Mouse (Mus musculus): ENCODE measurements around the gene Zbtb20.
A peak's percentile ranks its signal among the peaks of the same experiment; 100 is the strongest.

Gene Zbtb20

DNA sequence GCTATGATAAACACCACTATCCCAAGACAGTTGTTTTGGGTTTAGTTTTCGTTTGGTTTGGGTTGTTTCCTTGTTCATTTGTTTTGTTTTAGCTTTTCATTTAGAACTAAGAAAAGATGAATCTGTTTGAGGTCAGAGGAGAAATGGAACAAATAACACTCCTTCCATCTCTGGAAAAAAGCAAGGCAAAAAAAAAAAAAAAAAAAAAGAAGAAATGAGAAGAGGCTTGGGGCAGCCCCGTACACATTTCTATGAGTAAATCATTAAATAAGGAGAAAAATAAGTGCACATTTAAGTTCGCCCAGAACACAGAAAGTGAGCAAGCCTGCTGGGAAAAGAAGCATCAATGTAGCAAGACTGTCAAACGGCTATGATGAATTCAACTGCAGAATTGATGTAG, 690.2 kb downstream of the Zbtb20 start:
- DNase-seq (ENCODE audit: low spot score): no peak

DNA sequence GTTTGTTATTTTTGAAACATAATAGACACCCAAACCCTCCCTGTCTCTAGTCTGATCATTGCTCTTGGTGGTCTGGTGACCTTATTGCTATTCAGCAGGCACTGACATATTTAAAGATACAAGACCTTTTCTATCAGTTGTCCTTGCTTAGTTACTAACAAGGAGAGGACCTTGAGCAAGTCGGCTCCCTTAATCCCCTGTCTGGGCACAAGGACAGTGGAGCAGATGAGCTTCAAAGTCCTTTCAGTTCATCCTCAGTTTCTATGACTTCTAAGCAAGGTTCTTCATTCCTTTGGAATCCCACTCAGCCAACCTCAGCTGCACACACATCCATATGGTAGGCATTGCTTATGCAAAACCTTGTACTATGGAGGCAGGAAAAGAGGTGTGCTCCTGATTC, 690.8 kb downstream of the Zbtb20 start:
- DNase-seq (ENCODE audit: low spot score): no peak

DNA sequence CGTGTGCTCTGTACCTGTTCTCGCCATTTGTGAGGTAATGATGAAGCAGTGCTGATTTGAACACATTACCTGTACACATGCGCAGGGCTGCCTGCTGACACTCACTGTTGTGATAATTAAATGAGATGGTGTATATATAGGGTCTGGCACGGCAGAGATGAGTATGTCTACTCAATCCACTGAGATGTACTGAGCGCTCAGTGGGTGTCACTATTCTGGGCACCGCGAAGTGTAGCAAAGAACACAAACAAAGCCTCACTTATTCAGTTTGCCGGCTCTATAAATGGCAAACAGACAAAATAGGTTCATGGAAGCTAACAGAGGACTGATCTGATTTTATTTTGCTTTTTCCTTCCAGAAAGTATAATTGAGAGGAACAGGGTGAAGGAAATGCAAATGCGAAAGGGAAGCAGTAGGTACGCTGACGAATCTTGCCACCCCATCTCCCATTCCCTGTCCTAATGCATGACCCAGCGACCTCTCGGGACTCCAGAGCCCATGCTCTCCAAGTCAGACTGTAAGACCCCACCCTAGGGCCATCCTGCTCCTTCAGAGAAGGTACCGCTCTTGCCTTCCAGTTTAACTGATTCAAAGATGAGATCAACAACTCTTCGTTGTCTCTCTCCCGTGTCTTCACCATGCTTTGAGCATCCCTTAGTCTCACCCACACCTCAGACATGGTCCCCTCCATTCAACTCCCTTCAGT, 695.8 kb downstream of the Zbtb20 start:
- no peak for DNase-seq (ENCODE audit: low spot score)

DNA sequence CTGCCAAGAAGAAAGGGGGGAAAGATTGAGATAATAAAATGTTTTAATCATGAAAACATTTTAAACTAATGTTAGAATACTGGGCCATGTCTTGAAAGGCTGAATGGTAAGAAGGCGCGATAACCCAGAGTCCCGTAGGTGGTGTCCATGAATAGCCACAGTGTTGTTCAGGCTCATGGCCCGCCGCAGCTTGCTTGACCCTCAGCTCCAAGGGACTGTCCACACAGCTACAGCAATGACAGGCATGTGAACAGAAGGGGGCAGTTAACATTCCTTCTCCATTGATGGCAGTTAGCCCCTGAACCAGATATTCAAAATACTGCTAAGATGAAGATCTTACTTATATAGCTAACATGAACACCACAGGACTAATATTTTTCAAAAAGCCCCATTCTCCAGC, 696.5 kb downstream of the Zbtb20 start:
- no peak for DNase-seq (ENCODE audit: low spot score)

DNA sequence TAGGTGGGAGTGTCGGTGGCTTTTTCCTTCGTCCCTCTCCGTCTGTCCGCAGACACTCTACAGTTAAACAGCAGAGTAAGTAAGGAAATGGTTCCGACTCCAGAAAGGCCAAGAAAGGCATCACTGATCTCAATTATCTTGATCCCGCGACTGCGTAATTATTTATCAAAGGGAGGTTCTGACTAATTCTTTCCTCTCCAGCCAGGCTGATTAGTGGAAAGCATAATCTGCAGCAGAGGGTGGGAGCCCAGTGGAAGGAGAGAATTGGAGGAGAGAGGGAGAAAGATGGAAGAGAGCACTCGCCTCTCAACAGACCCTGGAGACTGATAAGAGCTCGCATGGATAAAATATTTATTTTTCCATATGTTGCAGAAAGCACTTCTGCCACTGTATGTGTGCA, 697.1 kb downstream of the Zbtb20 start:
- DNase-seq (ENCODE audit: low spot score): no peak

DNA sequence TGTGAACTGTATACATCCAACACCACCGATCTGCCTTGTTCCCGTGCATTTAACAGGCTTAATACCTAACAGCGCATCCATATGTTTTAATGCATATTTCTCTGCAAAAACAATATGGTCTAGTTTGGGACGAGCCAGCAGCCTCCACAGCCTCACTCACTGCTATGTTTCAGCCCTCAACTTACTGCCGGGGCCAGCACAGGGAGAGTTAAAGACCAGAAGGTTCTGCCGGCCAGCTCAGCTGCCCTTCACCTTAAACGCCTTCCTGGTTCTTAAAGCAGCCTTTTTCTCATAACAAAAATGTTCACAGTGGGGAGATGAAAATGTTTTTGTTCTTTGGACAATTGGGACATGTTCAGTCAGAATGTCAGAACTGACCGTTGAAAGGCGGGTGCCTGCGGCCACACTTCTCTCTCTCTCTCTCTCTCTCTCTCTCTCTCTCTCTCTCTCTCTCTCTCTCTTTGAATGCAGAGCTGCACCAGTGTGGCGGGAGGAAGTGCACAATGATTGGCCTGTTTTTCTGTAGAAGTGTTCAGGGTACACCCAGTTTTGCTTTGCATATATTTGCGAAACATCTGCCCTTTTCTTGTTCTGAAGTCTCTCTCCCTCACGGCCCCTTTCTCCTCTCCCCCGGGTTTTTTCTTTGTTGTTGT, 697.6 kb downstream of the Zbtb20 start:
- DNase-seq (ENCODE audit: low spot score): no peak

DNA sequence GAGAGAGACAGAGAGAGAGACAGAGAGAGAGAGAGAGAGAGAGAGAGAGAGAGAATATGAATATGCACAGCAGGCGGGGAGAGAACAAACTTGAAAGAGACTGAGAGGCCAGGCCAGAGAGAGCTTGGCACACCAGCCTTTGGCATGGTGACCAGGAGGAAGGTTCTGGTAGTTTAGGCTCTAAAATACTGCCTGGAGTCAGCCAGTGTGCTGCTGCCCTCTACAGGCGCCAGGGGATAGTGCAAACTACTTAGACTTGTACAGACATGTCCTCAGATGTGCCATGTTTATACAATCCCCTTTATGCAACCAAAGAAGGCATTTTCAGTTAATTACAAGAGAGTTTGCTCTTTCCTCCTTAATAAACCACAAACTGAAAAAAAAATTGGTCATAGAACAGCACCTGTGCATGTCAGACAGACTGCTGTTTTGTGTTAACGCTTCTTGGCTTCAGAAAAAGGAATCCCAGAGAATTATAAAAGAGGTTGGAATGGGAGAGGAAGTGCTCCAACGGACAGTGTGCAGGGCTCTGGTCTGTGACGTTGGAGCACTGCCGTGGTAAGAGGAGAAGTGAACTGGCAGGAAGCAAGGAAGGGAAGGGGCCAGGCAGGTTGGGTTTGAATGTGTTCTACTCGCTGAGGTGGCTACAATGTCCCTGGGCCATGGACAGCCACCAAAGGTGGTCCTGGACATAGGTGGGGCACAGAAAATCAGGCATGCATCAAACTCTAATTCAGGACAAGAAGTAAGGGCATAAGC, 698.5 kb downstream of the Zbtb20 start:
- DNase-seq (ENCODE audit: low spot score): peak; percentile 87

DNA sequence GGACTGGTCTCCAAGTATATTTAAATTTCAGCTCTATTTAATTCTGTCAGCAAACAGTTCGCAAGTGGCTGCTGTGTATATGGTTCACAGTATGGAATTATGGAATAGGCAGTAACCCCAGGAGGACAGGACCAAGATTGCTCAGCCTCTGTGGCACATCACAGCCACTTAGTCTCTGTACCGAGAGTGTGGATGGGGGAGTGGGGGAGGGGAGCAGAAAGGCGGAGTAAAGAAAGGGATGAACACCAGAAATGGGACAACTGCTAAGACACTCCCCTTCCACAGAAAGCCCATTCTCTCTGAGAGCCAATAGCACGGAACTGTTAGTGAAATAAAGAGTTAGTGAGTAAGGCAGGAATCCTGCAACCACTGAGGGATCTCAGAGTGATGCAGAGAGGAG, 699.4 kb downstream of the Zbtb20 start:
- no peak for DNase-seq (ENCODE audit: low spot score)

DNA sequence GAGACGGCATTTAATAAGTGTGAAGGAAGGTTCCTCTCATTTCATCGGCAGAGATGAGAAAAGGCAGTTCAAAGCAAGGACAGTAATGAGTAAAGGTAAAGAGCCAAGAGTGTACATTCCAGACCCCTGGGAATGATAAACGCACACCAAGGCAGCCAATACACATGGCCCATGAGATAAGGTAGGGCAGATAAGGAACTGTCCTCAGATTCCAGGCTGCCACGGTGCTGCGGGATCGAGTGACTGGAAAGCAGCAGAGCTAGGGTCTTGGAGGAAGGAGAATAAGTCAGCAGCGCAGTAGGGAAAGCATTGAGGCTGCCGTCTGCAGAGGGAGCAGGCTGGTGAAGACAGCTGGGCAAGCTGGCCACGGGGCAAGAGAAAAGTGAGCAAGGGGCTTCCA, 699.8 kb downstream of the Zbtb20 start:
- no peak for DNase-seq (ENCODE audit: low spot score)

DNA sequence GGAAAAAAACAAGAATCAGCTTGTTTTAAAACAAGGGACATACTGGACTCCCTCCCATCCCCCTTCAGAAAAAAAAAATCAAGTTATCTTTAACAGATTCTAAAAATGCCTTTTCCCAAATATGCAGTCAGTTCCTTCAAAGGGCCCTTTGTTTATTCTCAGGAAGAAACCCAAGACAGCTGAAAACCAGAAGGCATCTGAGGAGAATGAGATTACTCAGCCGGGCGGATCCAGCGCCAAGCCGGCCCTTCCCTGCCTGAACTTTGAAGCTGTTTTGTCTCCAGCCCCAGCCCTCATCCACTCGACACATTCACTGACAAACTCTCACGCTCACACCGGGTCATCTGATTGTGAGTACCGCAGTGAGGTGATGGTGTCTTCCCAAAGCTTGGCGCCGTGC, 701.7 kb downstream of the Zbtb20 start:
- DNase-seq (ENCODE audit: low spot score): peak; percentile 67

DNA sequence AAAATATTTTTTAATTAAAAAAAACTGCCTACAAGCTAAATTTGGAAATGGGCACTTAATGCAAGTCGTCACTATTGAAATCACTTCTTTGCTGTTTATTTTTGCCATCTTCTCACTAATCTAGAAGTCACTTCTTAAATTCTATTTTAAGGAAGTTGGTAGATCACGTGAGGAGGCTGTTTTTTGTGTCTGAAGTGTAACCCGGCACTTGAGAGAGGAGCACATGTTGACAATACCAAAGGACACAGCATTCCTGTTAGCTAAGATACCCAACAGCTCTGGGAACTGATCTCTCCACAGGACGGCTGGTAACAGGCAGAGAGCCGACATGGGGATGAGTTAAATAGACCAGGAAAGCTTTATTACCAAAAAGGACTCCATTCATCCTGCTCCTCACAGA, 702.7 kb downstream of the Zbtb20 start:
- no peak for DNase-seq (ENCODE audit: low spot score)

DNA sequence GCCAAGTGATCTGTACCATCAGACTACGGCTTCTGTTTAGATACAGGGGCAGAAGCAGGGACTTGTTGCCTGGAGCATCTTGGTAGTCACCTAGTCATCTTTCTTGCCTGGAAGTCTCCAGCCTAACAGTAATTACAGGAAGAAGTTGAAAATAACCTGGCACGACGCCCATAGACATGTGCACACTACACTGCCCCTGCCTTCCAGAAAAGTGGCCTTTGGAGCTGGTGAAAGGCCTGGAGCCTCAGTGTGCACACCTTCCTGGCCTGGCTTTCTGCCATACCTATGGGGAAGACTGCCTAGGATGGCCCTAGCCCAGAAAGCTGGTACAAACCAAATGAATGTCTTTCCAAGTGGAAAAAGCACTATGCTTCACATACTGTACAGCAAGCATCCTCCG, 703.4 kb downstream of the Zbtb20 start:
- DNase-seq (ENCODE audit: low spot score): no peak

DNA sequence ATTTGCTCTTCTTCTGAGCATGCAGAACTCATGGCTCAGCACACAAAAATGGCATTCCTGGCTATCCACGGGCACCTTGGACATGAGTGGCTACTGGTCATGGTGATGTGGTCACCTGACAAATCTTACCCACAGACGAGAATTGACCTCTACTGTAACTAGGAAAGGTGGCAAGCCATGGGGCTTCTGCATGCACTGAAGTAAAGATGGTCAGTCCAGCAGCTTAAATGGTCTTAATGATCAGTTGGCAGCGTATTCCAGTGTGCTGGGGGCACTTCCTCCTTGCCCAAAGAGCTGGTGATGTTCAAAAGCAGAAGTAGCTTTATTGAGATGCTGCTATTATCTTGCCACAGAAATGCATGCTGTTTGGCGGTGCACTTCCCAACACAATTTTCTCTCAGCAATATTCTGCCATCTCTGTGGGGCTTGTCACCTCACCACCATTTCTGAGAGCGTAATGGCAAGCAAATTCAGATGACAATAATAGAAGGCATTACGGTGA, 704.7 kb downstream of the Zbtb20 start:
- DNase-seq (ENCODE audit: low spot score): no peak

DNA sequence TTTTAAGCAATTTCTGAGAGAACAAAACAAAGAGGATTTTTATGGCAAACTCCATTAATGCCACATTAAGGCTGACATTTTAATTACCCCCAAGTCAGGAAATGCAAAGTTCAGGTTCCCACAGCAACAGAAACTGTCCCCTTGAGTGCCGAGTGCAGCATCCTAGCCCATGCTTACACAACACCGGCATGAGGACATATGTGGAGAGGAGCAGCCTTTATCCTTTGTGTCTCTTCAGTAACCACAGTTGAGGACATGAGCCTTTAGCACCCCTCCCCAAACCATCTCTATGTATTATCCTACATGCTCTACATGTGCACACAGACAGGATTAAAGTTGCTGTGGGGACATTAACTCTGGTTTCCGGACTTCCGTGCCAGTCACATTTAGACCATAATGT, 705.9 kb downstream of the Zbtb20 start:
- DNase-seq (ENCODE audit: low spot score): no peak

DNA sequence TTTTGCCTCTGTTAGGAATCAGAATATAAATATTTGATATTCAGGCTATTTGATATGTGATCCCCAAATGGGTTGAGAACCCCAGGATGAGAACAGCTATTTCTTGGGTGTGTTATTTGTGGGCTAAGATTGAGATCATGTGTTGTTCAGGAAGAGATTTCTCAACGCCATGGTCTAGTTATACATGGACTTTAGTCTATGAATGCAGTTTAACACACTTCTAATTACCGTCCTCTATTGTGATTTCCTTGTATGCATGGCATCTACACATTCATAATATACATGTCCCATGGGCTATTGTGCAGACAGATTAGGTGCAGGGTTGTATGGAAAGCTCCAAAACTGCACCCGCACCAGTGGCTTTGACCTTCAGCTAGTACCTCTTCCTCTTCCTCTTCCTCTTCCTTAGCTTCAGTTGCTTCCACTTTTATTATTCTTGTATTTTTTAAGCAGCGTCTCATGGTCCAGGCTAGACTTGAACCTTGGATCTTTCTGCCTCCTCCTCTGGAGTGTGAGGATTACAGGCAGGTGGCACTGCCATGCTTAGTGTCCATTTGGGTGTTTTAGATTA, 711.3 kb downstream of the Zbtb20 start:
- DNase-seq (ENCODE audit: low spot score): no peak

DNA sequence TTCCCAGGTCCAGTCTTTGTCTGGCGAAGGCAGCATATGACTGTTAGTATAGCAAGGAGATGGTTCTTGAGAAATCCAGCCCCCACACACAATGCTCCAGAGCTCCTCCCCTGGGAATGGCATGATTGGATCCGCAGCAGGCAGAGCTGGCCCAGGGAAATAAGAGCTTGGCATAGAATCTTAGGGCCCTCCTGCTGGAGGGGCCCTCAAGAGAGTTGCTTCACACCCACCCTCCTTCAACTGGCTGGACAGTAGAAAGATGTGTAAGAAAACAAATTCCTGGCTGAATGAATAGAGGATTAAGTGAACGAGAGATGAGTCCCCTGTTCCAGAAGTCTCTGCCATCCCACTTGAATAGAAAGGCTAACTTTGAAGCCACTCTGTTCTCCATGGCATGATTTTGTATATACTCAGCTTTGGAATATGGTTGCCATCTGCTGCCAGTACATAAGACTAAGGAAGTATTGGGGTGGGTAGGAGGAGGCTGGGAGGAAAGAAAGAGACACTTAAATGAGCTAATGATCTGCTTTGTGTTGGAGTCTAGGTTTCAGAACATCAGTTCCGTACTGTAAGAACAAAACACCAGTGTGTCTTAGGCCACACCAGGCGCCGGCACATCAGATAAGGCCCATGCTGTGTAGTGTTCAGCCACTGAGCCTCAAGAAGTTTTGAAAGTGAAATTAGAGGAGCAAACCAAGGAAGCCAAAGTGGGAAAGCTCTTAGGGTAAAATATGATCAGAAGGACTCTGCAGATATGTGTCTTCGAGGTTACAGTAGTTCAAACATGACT, 715.2 kb downstream of the Zbtb20 start:
- DNase-seq (ENCODE audit: low spot score): no peak

DNA sequence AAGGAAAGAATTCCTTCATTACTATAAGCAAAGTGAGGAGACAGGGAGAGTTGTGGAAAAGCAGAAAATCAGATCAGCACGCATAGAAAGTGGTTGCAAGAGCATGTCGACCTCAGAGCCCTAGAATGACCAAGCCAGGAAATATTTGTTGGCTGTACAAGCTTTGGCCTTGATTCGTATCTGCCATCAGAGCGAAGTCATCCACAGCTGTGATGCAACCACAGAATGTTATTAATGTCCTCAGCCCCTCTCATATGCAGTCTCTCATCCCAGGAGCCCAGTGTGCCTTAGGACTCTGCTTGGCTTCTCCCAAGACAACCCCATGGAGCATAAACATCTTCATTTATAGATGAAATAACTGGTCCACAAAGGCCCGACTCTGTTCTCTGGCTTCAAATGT, 716.4 kb downstream of the Zbtb20 start:
- DNase-seq (ENCODE audit: low spot score): peak; percentile 53

DNA sequence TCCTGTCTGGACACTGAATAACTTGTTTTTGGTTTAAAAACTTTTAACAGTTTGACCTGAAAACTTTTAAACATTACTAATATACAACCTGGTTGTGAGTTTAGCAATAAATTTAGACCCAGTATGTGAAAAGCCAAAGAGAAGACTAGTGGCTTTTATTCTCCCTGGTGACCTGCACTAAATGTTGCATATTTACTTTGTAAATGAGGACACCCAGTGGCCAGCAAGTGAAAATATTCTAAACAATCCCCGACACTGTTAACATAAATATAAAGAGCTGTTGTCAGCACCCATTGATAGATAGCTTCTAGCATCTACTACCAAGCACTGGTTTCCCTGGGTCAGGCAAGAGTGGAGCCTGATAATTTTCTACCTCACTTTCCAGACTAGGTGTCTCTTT, 717.1 kb downstream of the Zbtb20 start:
- no peak for DNase-seq (ENCODE audit: low spot score)

DNA sequence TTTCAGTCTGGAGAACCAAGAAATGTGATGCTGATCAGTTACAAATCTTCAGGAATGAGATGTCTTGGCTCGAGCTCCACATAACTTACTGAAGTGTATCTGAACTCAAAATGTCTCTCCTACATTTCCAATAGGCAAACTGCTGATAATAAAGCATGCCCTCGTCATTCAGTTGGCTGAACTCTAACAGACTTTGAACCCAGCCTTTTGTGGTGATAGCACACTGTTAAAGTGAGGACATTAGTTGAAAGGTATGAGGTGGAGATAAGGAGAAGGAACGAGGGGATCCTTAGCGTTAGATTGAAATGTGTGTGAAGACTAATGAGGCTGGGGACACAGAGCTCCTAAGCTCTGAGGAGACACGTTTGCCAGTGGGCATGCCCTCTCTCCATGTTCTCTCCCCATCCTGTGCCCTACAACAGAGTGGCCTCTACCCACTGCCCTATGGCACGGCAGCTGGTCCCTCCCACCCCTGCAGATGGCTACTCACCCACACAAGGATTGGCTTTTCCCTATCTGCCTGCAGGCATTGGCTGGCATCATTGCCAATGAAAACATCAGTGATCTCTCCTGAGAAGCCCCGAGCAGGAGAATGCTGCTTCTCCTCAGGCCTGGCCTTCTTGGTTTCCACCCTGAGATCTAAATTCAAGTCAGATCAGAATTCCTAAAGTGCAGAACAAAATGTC, 721.8 kb downstream of the Zbtb20 start:
- DNase-seq (ENCODE audit: low spot score): no peak

DNA sequence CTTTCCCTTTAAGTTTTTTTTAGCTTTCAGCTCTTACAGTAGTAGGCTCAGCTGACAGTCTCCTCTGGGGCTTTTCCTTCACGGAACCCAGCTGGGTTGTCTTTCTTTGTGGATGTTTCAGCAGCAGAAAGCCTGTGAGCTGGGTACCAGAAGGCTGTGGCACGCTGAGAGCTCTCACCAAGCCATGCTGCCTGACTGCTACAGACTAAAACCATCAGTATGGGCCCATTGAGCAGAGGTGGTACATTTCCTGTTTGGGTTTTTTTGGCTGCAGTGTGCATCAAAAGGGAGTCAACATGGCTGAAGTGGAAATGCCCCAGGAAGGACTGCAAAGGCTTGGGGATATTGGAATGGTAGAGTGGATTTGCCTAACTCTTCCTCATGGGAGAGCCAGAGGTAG, 724.0 kb downstream of the Zbtb20 start:
- no peak for DNase-seq (ENCODE audit: low spot score)

DNA sequence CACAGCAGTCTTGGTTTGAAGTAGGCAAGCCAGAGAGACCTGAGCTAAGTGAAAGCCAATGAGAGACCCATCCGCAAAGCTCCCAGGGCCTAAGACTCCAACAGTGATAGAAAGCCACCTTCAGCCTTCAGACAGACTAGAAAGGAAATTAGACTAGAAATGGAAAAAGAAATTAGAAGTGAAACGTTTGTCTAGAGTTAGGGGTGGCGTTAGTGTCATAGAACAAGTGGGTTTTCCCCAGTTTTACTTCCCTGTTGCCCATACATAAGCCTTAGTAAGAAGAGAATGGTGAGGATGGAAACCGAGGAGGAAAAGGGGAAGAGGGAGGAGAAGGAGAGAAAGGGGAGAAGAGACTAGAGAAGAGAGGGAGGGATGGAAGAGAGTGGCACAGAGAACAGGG, 726.9 kb downstream of the Zbtb20 start:
- no peak for DNase-seq (ENCODE audit: low spot score)
